Mouse (Mus musculus): ENCODE results near the gene Greb1. TPM values are rescaled to one million over a fixed set of nuclear protein-coding genes. Genes with fewer than 3 reads are reported as not detected.

Gene Greb1
- total RNA-seq, 4 experiments from 2014 or later: 0.78 to 1.5 (median 1.0) TPM

GRCm38 (mm10) chr12:16763649-16764422, 36.9 kb downstream of the Greb1 start:
- DNase-seq (ENCODE audit: low spot score in 2 of 2): no peak

- DNase-seq (ENCODE audit: low spot score in 2 of 2): no peak
These were observed 39.2 kb downstream of the Greb1 start for GRCm38 (mm10) chr12:16761461-16761860.

- no peak for DNase-seq (ENCODE audit: low spot score in 2 of 2)
These were observed 40.4 kb downstream of the Greb1 start for GRCm38 (mm10) chr12:16760246-16760645.

DNA sequence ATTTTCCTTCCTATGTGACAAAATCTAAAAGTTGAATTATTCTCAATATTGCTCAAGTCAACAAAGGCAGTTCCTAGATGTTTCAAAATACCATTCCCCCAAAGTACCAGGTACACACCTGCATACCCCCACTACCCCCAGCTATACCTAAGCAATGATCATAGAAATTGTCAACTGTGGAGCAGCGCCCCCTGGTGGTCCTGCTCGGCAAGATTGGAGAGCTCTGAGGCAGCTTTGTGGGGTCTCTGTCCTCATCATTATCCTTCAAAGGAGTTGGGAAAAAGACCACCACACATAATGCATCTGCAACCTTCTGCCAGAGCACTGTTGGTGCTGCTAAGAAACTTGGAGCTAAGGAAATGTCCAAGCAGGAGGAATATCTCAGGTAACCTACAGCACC, 46.4 kb downstream of the Greb1 start:
- peak in 1 of 2 experiments; percentile 21 for DNase-seq (ENCODE audit: low spot score in 2 of 2)

- DNase-seq (ENCODE audit: low spot score in 2 of 2): no peak
These were observed 47.1 kb downstream of the Greb1 start for GRCm38 (mm10) chr12:16753555-16753954.

DNA sequence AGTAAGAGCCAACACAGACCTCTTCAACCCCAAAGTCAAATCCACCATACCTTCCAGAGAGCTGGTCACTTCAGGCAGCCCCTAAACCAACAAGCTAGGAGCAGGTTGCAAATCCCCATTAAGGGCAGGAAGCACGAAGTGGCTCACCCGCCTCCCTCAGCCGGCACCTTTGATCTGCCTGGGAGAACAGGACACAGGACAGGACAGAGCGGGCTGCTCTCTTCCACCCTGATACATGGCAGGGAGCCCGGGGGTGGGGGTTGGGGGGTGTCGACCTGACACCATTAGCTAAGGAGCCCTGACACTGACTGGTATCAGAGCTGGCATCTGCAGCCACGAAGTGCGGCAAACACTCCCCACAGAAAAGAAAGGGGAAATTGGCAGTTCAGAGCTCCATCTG, 47.6 kb downstream of the Greb1 start:
- no peak for DNase-seq (ENCODE audit: low spot score in 2 of 2)

DNA sequence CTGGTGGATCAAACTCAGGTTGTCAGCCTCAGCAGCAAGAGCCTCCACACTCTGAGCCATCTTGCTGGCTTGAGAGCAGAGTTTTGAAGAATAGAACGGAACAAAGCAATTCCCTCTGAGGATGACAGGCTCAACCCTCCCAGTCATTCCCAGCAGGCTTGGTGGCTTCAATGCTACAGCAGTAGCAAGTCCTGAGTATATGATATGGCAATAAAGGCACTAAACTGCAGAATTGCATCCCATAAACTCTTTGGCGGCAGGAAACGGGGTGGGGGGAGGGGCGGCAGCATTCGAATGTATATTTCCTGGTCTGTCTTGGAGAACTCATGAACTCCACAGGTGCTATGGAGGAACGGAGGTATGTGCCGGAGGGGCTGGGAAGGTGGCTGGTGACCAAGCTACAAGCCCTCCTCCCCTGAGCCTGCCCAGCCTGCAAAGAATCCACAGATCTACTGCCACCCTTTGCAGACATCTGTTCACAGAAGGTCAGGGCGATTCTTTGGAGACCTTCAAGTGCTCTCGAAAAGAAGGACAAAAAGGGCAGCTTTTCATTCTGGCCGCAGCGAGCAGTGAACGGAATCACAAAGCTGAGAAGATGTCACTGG, 48.3 kb downstream of the Greb1 start:
- no peak for DNase-seq (ENCODE audit: low spot score in 2 of 2)

GRCm38 (mm10) chr12:16751609-16752008, 49.1 kb downstream of the Greb1 start:
- no peak for DNase-seq (ENCODE audit: low spot score in 2 of 2)

- no peak for DNase-seq (ENCODE audit: low spot score in 2 of 2)
These were observed 60.6 kb downstream of the Greb1 start for GRCm38 (mm10) chr12:16740059-16740458.

GRCm38 (mm10) chr12:16737266-16737665, 63.4 kb downstream of the Greb1 start:
- no peak for DNase-seq (ENCODE audit: low spot score in 2 of 2)

DNA sequence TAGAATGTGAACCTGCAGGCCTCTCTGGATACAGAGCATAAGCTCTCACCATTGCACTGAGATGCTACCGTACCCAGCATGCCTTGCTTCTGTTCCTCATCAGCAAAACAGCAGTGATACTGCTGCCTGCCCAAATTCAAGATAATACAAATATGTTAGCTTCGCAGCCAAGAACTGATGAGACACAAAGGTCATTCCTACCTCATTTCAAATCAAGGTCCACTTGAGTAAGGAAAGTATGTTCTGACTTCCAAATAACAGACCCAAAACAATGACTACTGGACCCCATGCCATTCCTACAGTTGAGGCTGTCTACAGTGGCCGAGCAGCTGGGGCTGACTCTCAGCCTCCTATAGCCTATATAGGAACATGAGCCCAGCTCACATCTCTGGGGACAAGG, 66.0 kb downstream of the Greb1 start:
- DNase-seq (ENCODE audit: low spot score in 2 of 2): no peak

DNA sequence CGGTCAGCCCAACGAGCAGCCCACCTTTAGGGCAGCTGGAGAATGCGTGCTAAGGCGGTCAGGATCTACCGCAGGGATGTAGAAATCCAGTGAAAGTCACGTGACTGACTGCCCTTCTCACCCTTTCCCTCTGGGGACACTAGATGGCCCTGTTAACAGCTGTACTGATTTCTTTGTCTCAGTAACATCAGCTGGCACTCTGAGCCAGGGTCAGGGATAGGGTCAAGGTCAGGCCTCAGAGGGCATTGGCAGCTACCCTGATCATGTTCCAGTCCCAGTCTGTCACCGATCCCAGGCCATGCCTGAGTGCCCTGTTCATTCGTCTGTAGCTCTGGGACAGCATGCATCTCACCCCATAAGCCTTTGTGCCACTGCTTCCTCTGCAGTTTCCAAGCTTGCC, 66.7 kb downstream of the Greb1 start:
- DNase-seq (ENCODE audit: low spot score in 2 of 2): no peak

- DNase-seq (ENCODE audit: low spot score in 2 of 2): peak; percentile 14 to 30
These were observed 69.5 kb downstream of the Greb1 start for GRCm38 (mm10) chr12:16731121-16731741.

GRCm38 (mm10) chr12:16730196-16730595, 70.5 kb downstream of the Greb1 start:
- DNase-seq (ENCODE audit: low spot score in 2 of 2): no peak

DNA sequence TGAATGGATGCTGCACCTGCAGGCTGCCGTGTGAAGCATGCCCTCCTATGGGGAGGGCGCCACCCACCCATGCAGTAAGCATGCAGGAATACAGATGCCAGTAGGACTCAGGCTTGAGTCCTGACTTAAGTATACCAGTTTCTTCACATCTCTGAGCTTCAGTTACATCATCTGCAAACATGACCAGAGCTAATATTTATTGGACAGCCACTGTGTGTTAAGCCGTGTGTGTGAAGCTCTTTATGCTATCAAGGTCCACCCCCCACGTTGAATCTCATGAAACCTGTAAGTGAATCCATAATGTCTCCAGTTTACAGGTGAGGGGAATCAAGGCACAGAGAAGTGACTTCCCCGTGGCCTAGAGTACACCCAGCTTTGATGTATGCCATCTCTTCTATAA, 72.5 kb downstream of the Greb1 start:
- DNase-seq (ENCODE audit: low spot score in 2 of 2): no peak

GRCm38 (mm10) chr12:16726229-16726628, 74.5 kb downstream of the Greb1 start:
- DNase-seq (ENCODE audit: low spot score in 2 of 2): no peak

GRCm38 (mm10) chr12:16723601-16724000, 77.1 kb downstream of the Greb1 start:
- DNase-seq (ENCODE audit: low spot score in 2 of 2): no peak

DNA sequence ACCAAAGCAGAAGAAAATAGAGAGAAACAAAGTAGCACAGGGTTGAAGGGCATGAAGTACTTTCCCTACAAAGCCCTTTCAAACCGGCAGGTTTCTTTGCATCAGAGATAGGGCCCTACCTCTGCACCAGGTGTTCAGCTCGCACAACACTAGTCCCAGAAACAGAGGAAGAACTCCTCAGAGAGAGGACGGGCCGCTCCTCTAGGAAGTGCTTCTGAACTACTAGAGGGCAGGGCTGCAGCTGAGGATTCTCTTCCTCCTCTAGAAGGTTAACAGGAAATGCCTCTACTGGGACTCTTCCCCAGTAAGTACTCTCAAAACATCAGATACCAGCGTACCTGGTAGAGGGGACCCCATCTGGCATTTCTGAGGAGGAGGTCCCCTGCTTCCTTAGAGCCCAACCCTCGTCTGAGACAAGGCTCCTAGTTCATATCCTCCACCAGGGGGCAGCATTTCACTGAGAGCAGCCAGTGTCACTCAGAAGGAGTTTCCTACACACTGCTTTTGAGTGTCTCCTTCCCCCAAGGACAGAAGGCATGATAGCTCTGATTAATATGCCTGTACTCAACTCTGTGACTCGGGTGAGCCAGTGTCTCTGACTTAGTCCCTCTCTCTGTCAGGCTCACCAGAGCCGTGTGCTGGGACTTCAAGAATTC, 81.9 kb downstream of the Greb1 start:
- peak in 1 of 2 experiments; percentile 44 for DNase-seq (ENCODE audit: low spot score in 2 of 2)

- peak in 1 of 2 experiments; percentile 23 for DNase-seq (ENCODE audit: low spot score in 2 of 2)
These were observed 83.0 kb downstream of the Greb1 start for GRCm38 (mm10) chr12:16717653-16718052.

- no peak for DNase-seq (ENCODE audit: low spot score in 2 of 2)
These were observed 86.1 kb downstream of the Greb1 start for GRCm38 (mm10) chr12:16714616-16715015.

- DNase-seq (ENCODE audit: low spot score in 2 of 2): no peak
These were observed 102.0 kb downstream of the Greb1 start for GRCm38 (mm10) chr12:16698691-16699090.

DNA sequence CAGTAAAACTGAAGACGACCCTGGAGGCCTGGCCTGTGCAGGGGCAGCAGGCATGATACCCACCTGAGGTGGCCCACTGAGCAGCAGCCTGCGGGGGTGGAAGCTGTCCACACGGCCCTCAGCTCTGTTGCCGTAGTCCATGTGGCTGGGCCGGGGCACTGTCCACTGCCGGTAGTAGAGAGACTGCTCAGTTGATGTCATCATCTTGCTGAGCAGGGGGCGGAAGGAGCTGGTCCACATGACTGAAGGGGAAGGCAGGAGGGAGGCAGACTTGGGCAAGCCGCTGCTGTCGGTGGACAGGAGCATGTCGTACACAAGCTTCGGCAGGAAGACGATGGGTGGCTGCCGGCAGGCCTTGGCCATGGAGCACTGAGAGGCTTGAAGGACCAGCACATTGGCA, 104.5 kb downstream of the Greb1 start:
- no peak for DNase-seq (ENCODE audit: low spot score in 2 of 2)

Measured in layer of hippocampus, adult 8-10 months (tissue).